Mouse (Mus musculus) thymus, postnatal 0 days (tissue): Measurements from ENCODE around the gene Myom1. TPM values are rescaled to one million over a fixed set of nuclear protein-coding genes. Genes with fewer than 3 reads are reported as not detected.
A peak's percentile ranks its signal among the peaks of the same experiment; 100 is the strongest.

Source experiments
- DNase-seq: peaks from one replicate; pipeline ENCODE4 v3.0.0-alpha.2; 2015; ENCODE audit warnings: low spot score
- polyA plus RNA-seq: library from polyadenylated mRNA; unstranded; fragments of >200 nt; fragmentation: Nextera tagmentation; extraction: Ambion mirVana; gene quantifications from 2 replicates; pipeline ENCODE4 v1.2.1, GENCODE M21; 2015

The Myom1 gene
- polyA plus RNA-seq, 1 experiment from 2014 or later = 1.4 TPM

- DNase-seq = no peak
Observed at GRCm38 (mm10) chr17:71097209-71097597, 94.8 kb downstream of the Myom1 start.

GRCm38 (mm10) chr17:71098606-71099005, 96.2 kb downstream of the Myom1 start:
- no peak for DNase-seq

- no peak for DNase-seq
Observed at GRCm38 (mm10) chr17:71102571-71103551, 100.4 kb downstream of the Myom1 start.

GRCm38 (mm10) chr17:71105297-71105696, 102.9 kb downstream of the Myom1 start:
- no peak for DNase-seq

- no peak for DNase-seq
Observed at GRCm38 (mm10) chr17:71106250-71106649, 103.8 kb downstream of the Myom1 start.

- no peak for DNase-seq
Observed at GRCm38 (mm10) chr17:71110753-71111265, 108.4 kb downstream of the Myom1 start.

GRCm38 (mm10) chr17:71112689-71113088, 110.3 kb downstream of the Myom1 start:
- no peak for DNase-seq

GRCm38 (mm10) chr17:71114282-71114681, 111.8 kb downstream of the Myom1 start:
- DNase-seq = no peak

GRCm38 (mm10) chr17:71117956-71118355, 115.5 kb downstream of the Myom1 start:
- no peak for DNase-seq

- DNase-seq = peak; percentile 72
Observed at GRCm38 (mm10) chr17:71118607-71119006, 116.2 kb downstream of the Myom1 start.

GRCm38 (mm10) chr17:71120626-71121025, 118.2 kb downstream of the Myom1 start:
- no peak for DNase-seq

- DNase-seq = no peak
Observed at GRCm38 (mm10) chr17:71124061-71124670, 121.7 kb downstream of the Myom1 start.

GRCm38 (mm10) chr17:71124674-71125073, 122.2 kb downstream of the Myom1 start:
- no peak for DNase-seq

GRCm38 (mm10) chr17:71125519-71125918, 123.1 kb downstream of the Myom1 start:
- DNase-seq = peak; percentile 31

- no peak for DNase-seq
Observed at GRCm38 (mm10) chr17:71126001-71126400, 123.6 kb downstream of the Myom1 start.

- DNase-seq = peak; percentile 8
Observed at GRCm38 (mm10) chr17:71127464-71128110, 125.2 kb downstream of the Myom1 start.

GRCm38 (mm10) chr17:71129489-71130261, 127.2 kb downstream of the Myom1 start:
- no peak for DNase-seq

- DNase-seq = no peak
Observed at GRCm38 (mm10) chr17:71132221-71132620, 129.8 kb downstream of the Myom1 start.

GRCm38 (mm10) chr17:71132856-71133439, 130.5 kb downstream of the Myom1 start:
- no peak for DNase-seq

- DNase-seq = no peak
Observed at GRCm38 (mm10) chr17:71134441-71134955, 132.1 kb downstream of the Myom1 start.
